Mouse (Mus musculus) retina, adult 2 months (tissue): ENCODE results near the gene Sesn2.

Experiments
- DNase-seq: peaks from one replicate; pipeline ENCODE4 v3.0.0-alpha.2; 2012; ENCODE audit warnings: low read depth, low spot score

The Sesn2 gene

GRCm38 (mm10) chr4:132514555-132515135 is 4.3 kb upstream of the Sesn2 start:
- peak; percentile 67 for DNase-seq

DNA sequence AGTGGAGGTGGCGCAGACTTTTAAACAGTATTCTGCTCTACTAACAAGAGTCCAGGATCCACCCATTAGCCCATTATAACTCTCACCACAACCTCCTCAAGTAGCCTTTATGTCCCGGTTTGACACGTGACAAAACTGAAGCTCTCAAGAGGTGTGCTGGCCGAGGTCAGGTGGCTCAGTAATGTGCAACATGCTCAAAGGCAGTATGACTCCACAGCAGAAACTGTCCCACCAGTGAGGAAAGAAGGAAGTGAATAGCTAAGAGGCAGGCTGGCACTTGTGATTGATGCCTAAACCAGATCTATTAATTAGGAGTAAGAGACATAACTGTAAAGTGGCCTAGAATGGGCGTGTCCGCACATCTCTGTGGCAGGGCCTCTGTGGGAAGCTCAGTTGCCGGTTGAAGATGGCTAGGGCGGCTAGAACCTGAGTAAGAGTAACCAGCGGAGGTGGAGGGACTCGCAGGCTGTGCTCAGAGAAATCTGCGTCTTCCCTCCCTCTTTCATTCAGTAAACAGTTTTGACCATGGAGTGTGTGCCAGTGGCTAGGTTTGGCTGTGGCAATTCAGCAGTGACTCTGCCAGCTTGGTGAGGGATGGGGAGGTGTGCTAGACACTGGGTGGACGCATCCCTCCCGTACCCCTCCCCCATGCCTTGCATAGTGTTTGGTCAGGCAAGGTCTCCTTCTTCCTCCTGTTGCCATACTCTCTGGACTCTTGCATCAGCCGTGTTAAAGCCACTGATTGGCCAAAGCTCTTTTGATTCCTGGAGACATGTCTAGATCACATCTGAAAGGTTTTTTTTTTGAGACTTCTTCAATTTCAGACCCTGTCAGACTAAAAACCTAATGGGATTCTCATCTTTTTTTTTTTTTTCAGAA is 3.3 kb upstream of the Sesn2 start:
- DNase-seq = no peak

GRCm38 (mm10) chr4:132512080-132512479 is 1.8 kb upstream of the Sesn2 start:
- no peak for DNase-seq

DNA sequence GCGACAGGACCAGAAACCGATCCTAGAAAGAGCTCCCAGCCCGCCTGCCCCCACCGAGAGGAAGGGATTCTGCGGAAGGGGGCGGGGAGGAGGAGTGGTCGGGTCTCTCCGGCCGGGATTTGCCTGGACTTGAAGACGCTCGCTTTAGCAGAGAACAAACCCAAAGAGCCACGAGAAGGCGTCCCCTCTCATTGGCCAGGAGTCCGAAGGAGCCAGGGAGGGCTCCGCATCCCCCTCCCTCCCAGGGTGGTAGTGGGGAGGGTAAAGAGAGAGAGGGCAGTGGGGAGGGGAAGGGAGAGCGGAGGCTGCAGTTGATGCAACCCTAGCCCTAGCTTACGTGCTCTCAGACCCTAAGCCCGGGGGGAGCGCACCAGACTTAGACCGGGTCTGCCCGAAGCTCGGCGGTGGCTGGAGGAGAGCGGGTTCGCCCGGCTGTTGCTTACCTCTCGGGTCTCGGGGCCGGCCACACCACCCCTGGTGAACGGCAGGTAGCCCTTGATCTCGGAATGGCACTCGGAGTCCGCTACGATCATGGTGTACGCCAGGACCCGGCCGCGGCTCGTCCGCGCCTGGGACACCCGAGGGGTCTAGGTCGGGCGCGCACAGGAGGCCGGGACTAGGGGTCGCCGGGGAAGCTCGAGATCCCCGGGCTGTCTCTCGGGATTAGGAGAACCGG is 542 bp downstream of the Sesn2 start:
- DNase-seq = peak; percentile 16

DNA sequence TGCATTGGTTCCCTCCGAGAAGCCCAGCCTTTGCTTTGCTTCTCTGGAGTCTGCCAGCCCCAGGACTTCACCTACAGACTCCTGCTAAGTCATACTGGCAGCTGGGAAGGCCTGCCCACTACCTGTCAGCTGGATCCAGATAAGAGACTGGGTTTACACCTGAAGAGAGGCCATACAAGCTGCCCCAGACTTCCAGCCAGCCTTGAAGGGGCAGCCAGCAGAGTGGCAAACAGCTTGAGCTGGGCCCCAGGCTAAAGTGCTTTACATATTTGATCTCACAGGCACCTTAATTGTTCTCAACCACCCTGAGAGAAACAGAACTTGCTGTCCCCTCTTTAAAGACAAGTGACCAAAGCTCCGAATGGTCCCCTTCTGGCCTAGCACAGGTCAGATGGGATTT is 3.1 kb downstream of the Sesn2 start:
- DNase-seq = no peak

DNA sequence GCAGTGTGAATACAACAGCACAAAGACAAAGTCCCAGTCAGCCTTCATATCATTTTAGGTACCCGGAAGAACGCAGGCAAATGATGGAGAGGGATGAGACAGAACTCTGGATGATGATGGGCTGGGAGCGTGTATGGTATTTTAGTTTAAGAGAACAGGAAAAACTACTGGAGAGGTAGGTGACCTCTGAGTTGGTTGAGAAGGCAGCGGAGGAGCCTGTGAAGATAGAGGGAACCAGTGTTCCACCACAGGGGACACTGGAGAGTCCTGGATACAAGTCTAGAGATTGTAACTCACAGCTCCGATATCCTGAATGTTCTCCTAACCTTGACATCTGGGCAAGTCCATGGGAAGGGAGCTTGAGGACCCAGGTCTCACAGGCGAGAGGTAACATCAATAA is 4.1 kb downstream of the Sesn2 start:
- DNase-seq = no peak

GRCm38 (mm10) chr4:132505800-132506199 is 4.5 kb downstream of the Sesn2 start:
- DNase-seq = no peak

DNA sequence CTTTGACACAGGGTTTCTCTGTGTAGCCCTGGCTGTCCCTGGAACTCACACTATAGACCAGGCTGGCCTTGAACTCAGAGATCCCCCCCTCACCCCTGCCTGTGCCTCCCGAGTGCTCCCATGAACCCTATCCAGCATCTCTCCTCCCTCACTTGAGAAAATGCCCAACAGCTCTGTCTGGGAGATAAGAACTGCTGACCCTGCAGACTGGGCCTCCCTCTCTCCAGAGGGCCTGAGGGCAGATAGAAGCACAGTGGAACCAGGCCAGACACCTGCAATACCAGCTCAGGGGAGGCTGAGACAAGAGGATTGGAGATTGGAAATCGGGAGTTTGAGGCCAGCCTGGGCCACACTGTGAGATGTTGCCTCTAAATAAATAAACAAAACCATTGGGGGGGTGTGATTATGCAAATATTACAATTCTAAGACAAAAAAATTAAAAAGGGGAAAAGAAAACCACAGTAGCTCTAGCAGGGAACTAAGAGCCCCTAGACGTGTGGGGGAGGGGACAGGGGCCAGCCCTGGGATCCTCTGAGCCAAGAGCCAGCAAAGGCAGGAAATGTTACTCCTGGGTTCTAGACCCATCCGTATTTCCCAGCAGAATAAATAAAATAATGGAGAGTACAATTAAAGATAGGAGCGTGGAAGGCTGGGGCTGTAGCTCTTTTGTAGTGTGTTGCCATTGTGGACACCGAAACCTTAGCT is 5.1 kb downstream of the Sesn2 start:
- no peak for DNase-seq

DNA sequence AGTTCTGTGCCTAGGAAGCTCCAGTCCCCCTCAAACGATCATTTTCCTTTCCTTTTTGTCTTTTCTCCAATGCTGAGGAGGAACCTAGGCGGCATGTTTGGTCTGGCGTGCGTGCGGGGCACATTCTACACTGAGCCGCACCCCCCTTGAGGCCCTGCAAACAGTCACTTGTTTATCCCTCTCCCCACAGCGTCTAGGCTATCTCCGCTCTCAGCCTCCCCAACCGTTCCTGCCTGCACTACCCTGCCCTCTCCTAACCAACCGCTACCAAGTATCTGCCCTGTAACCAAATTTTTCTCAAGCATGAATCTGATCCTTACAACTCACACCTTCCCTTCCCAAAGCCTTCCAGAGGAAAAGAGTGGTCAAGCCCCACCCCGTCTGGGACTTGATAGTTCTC is 7.0 kb downstream of the Sesn2 start:
- DNase-seq = no peak

DNA sequence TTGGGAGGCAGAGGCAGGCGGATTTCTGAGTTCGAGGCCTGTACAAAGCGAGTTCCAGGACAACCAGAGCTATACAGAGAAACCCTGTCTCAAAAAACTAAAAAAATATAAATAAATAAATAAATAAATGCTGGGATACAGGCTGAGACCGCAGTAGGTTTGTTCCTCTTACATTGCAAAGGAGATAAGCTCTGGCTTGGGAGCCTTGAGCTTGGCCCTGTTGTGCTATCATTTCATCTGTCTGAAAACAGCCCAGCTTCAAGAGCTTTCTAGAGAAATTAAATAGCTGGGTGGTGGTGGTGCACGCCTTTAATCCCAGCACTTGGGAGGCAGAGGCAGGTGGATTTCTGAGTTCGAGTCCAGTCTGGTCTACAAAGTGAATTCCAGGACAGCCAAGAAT is 8.7 kb downstream of the Sesn2 start:
- no peak for DNase-seq

GRCm38 (mm10) chr4:132494271-132494918 is 15.9 kb downstream of the Sesn2 start:
- DNase-seq = no peak

DNA sequence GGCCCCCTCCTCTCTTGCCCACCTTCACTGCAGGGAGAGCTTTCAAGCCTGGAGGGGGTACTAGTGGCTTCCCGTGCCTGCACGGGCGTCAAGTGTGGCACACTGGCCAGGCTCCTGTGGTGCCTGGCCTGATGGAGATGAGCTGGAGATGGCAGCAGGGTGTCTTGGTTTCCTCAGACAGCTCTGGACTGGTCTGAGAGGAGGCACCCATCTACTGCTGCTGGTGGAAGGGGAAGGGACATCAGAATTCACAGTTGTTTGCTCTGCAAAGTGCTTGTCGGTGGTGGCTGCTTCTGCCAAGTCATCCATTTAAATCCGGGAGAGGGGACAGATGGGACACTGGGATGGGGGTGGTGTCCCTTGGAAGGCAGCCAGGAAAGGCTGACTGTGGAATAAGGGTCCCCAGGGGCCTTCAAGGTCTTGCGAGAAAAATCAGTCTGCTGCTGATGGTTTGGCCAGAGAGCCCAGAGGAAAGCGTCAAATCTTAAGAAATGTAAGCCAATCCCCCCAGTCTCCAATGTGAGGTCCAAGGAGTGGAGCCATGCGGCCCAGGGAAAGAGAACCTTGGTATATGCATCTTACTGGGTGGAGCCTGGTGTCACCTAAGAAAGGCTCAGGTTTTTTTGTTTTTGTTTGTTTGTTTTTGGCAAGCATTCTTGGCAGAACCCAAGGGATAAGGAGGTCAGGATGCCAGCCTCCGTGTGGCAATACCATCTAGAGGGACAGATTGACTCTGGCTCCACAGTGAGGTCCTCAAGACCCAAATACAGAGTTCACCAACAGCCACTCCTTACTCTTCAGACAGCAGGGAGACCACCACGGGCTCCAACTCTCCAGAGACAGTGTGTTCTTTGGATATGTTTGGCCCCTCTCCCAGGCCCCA is 17.9 kb downstream of the Sesn2 start:
- no peak for DNase-seq

- no peak for DNase-seq
These were observed 18.6 kb downstream of the Sesn2 start for GRCm38 (mm10) chr4:132491748-132492147.

DNA sequence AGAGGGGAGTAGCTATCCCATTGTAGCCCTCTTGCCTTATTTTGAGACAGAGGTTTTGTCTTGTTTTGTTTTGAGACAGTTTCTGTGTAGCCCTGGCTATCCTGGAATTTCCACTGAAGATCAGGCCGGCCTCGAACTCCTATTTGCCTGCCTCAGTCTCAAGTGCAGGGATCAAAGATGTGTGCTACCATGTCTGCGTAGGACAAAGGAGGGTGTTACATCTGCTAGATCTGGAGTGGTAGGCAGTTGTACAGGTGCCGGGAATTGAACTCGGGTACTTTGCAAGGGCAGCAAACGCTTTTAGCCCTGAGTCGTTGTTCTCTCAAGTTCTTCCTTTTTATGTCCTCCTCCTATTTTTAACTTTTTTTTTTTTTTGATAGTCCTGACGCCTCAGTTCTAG is 19.2 kb downstream of the Sesn2 start:
- no peak for DNase-seq

GRCm38 (mm10) chr4:132490273-132491010 is 19.9 kb downstream of the Sesn2 start:
- no peak for DNase-seq

GRCm38 (mm10) chr4:132488976-132489375 is 21.3 kb downstream of the Sesn2 start:
- no peak for DNase-seq

GRCm38 (mm10) chr4:132488521-132488920 is 21.8 kb downstream of the Sesn2 start:
- DNase-seq = no peak

DNA sequence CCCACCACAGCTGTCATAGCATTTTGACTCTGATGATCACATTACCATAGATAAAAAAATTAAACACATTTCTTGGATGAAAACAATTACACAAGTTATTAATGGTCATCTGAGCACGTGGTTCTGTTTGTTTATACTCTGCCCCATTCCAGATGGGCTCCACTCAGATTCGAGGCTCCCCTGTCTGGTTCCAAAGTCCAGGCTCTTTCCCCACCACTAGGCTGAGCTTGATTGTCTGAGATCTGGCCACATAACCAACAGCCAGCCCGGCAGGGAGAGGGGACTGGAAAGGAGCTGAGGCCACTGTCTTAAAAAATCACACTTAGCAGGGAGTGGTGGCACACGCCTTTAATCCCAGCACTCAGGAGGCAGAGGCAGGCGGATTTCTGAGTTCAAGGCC is 25.5 kb downstream of the Sesn2 start:
- DNase-seq = no peak

DNA sequence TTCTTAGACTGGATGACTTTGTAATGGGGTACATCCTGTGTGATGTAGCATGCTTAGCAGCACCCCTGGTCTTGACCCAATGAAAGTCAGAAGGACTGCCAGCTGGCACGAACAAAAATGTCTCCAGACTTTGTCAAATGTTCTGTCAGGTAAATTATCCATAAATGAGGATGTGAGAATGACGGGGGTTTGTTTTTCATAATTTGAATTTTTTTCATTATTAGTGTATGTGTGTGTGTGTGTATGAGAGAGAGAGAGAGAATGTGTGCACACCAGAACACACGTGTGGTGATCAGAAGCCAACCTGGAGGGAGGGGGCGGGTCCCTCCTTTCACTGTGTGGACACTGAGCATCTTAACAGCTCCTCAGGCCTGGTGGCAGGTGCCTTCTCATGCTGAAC is 26.1 kb downstream of the Sesn2 start:
- DNase-seq = no peak
